Comparison of ENCODE assay signal across 12 mouse cellular contexts in genomic region chr10:49784831-49785230, GRCm38 (mm10). TPM values are rescaled to one million over a fixed set of nuclear protein-coding genes. Genes with fewer than 3 reads are reported as not detected.
DNase-seq lines count a peak whose midpoint lies in the region; ATAC-seq and TF ChIP-seq lines count a peak whose summit lies in the region.
"Had no signal": no experiment of that assay in that cellular context is flagged by ENCODE, and none has a peak within 500 bp of the region (broad histone marks: within the 10 kb centered on the region; RNA-seq: fewer than 3 reads in every experiment).

No protein-coding gene starts in this region.

- peak; percentile 39 for DNase-seq in layer of hippocampus, adult 9-11 months
- no peak for DNase-seq in layer of hippocampus, adult 9-10 months (ENCODE audit: low spot score)
- peak; percentile 94 for DNase-seq in brain, embryonic 14.5 days (ENCODE audit: low read depth)
- DNase-seq in forebrain, postnatal 0 days: peak; percentile 81
- peak; percentile 71 for DNase-seq in retina, embryonic 14.5 days (ENCODE audit: low spot score)
- no peak for DNase-seq in natural killer cell, adult 2 months (ENCODE audit: low spot score in 2 of 2)
- no peak for DNase-seq in urinary bladder, adult 2 months (ENCODE audit: low spot score)
- DNase-seq: kidney, postnatal 14 days; left cerebral cortex, postnatal 4 days; thymus, postnatal 36 days had no signal

- no peak overlapping the region for H3K27ac ChIP-seq in forebrain, postnatal 0 days (ENCODE audit: low read depth, low read length)
- H3K27ac ChIP-seq: heart, embryonic 13.5 days had no signal

- H3K27me3 ChIP-seq in forebrain, postnatal 0 days (ENCODE audit: insufficient read depth, low read length): no peaks in the 10 kb centered on the region

- H3K36me3 ChIP-seq in forebrain, postnatal 0 days (ENCODE audit: insufficient read depth): no peaks in the 10 kb centered on the region
- H3K36me3 ChIP-seq: heart, embryonic 13.5 days had no signal

- WGBS in forebrain, postnatal 0 days: 6% methylated on average over 2 of the region's 2 CpGs

- no peak for TF ChIP-seq POLR2A in brain, embryonic 14.5 days (IDR thresholded peaks at IDR 0.05; ENCODE audit: borderline replicate concordance, extremely low read depth, insufficient read depth, insufficient read length, poor library complexity, severe bottlenecking)

- no peak for ATAC-seq in forebrain, postnatal 0 days

- peak overlapping the region; percentile 92 for H3K4me3 ChIP-seq in forebrain, postnatal 0 days (ENCODE audit: low read depth, low read length)
- H3K4me3 ChIP-seq: heart, embryonic 13.5 days had no signal

- H3K4me1 ChIP-seq in forebrain, postnatal 0 days (ENCODE audit: insufficient read depth): peaks cover 3% of the 10 kb centered on the region; the same call in 1 of the 2 replicates

- H3K9ac ChIP-seq in forebrain, postnatal 0 days: no peak overlapping the region; the same call in 1 of the 2 replicates
- H3K9ac ChIP-seq: heart, embryonic 13.5 days had no signal

- peak; percentile 33; the same call in 1 of the 2 replicates for TF ChIP-seq CTCF in brain, embryonic 14.5 days (IDR thresholded peaks at IDR 0.05; ENCODE audit: borderline replicate concordance, extremely low read depth, insufficient read depth, insufficient read length)
- peak; percentile 82 for TF ChIP-seq CTCF in forebrain, postnatal 0 days (IDR thresholded peaks at IDR 0.05; ENCODE audit: low read depth)

- peak overlapping the region; percentile 38 for H3K4me2 ChIP-seq in forebrain, postnatal 0 days (ENCODE audit: low read depth)
- H3K4me2 ChIP-seq: heart, embryonic 13.5 days had no signal

- no peaks in the 10 kb centered on the region for H3K9me3 ChIP-seq in forebrain, postnatal 0 days (ENCODE audit: low read length)
- H3K9me3 ChIP-seq: heart, embryonic 13.5 days had no signal

RNA-seq across cellular contexts. Expression of gene Grik2, which starts 3.7 kb away (rescaled TPM):
- polyA plus RNA-seq in brain, embryonic 14.5 days (2012; rRNA removed): 45.9 and 50.1 TPM in 2 replicates
- 98.9 and 102 TPM in 2 replicates for total RNA-seq in forebrain, postnatal 0 days (2014; rRNA removed)
- polyA plus RNA-seq in forebrain, postnatal 0 days (2015; fragmentation: Nextera tagmentation; extraction: Ambion mirVana): 17.9 and 30.2 TPM in 2 replicates
- 0.51 and 0.91 TPM in 2 replicates for polyA plus RNA-seq in urinary bladder, adult 2 months (2012; rRNA removed)
- polyA plus RNA-seq: spleen, adult 2 months had no signal

Comparison
In these comparisons a context has a peak if more than half of its experiments do, and no peak if none do; other contexts are left out.
1. DNase-seq: peak in layer of hippocampus, adult 9-11 months (single experiment), brain, embryonic 14.5 days (single experiment), forebrain, postnatal 0 days (single experiment) and retina, embryonic 14.5 days (single experiment); none in layer of hippocampus, adult 9-10 months (single experiment), natural killer cell, adult 2 months (0 of 2) and urinary bladder, adult 2 months (single experiment).